Mouse (Mus musculus): ENCODE data around the gene Vmn2r55.

DNA sequence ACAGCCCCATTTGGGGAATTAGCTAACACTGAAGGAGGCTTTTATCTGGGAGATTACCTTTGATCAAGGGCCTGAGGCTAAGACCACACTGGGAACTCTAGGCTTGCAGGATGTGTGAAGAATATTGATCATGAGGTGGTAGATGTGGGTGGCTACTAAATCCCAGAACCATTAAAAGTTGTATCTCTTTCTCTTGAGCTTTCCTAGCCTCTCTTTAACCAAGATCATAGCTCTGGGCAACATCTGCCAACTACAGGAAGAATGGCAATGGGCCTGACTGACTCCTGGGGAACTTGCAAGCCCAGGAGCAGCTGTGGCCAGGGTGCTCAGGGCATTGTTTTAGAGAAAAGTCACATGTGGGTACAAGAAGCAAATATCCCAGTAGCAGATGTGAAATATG is 76.1 kb downstream of the Vmn2r55 start, which contains the start of gene Vmn2r53:
- TF ChIP-seq ZNF384 (IDR thresholded peaks at IDR 0.05; ENCODE audit: low read depth, low read length) (no peak), MAFK (IDR thresholded peaks at IDR 0.05; ENCODE audit: insufficient read depth, low read depth, low read length) (no peak)

Measured in ES-E14 (cell line).